Mouse (Mus musculus) c-Kit-positive CD71-positive TER-119-negative erythroid progenitor cells, embryonic 14.5 days (primary cell): ENCODE data around the gene Sppl2a.
"Not testable (repeated sequence)": the region's sequence is repeated elsewhere in the genome, so short reads cannot be mapped to it uniquely, and the experiment has no call there.

ENCODE experiments used
- DNase-seq: peaks from one replicate; pipeline ENCODE4 v3.0.0-alpha.2; 2013; ENCODE audit warnings: low read depth

Sppl2a gene

GRCm38 (mm10) chr2:126894245-126894644, 38.8 kb downstream of the Sppl2a start:
- no peak for DNase-seq

- DNase-seq, result no peak
These were observed 40.7 kb downstream of the Sppl2a start for GRCm38 (mm10) chr2:126892316-126892715.

DNA sequence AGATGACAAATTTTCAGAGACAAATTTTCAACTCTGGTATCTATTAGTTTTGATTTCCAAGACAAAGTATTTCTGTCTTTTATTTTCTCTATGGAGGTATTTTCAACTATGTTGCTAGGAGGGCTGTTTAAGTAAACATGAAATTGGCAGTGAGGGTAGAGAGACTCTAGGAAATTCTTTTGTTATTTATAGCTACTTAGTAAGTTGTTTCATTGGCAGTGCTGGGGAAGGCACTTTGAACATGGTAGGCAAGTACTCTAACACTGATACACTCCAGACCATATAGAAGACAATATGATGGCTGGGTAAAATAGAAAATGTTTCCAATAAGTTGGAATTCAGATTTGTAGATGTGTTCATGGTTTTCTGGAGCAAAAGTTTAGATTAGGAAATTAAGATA, 41.3 kb downstream of the Sppl2a start:
- no peak for DNase-seq

DNA sequence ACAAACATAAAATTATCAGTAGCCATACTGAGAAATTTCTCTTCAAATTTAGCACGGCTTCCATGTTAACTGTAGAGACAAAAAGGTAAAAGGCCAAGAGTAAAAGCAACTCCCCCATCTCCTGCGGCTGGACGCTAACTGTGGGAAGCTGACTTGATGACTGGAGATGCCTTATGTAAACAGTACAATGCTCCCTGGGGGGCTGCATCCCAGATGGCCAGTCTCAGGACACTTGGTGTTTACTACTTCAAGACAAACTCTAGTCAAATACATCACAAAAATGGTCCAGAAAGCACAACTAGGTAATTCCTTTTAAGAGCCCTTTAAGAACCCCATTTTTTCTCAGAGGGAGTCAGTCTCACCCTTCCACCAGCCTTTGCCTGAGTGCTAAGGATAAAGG, 45.9 kb downstream of the Sppl2a start:
- DNase-seq, result no peak

DNA sequence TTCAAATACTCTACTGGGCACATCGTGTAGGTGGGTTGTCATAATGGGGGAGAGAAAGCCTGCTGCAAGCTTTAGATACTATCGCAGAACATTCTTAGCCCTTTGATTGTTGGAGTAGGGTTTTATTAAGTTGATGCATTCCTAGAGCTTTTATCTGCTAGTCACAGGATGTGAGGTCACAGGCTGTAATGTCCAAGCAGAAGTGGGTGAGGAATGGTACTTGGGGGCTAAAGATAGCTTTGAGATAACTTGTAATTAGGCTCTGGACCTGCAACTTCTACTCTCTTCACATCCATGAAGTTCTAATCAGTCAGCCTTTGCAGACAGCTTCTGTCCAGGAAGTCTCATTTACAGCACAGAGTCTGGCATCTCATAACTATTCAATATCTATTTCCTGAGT, 47.2 kb downstream of the Sppl2a start:
- DNase-seq, result no peak

GRCm38 (mm10) chr2:126882711-126883110, 50.3 kb downstream of the Sppl2a start:
- DNase-seq, result not testable (repeated sequence)

DNA sequence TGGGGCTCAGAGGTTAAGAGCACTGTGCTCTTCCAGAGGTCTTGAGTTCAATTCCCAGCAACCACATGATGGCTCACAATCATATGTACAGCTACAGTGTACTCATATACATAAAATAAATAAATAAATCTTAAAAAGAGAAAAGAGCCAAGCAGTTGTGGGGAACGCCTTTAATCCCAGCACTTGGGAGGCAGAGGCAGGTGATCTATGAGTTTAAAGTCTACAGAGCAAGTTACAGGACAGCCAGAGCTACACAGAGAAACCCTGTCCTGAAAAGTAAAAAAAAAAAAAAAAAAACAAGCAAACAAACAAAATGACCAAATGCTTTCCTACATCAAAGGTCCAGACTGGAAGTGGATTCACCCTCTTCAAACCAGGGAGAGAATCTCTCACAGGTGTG, 55.0 kb downstream of the Sppl2a start:
- DNase-seq, result no peak

DNA sequence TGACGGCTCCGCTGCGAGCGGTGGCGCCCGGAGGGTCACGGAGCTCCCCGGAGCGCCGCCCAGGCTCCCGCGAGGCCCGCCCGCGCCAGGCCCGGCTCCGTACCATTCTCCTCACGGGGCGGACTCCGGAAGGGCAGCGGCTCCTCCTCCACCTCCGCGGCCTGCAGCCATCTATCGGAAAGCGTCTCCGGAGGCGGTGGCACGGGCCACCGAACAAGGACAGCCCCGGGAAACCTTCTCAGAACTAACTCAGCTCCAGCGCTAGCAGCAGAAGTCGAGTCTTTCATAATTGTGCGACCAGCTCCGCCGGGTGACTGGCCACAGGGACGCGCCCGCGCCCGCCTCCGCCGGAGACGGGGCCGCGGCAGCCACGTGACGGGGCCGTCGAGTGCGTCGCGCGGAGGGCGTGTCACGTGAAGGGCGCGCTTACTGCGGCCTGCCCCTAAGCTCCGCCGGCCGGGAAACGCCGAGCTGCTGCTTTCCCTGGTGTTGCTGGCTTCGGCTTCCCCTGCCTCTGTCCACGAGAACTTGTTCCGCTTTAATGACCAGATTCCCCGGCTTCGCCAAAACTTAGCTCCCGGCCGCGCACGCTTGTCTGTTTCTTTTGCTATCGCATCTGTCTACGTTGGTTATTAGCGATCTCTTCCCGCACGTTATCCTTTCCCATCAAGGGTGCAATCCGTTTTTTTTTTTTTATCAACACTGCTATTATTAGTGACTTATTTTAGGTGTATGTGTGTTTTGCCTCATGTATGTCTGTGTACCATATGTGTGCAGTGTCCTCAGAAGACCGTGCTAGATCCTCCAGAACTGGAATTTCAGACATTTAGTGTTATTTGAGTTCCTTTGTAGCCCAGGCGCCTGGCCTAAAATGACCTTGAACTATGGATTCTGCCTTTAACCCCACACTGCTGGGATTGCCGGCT, 56.9 kb downstream of the Sppl2a start, which contains the start of gene Trpm7:
Gene Trpm7 (minus strand): TSS at position 360 of the 926 bp plus-strand sequence.
- peak; percentile 83 for DNase-seq

DNA sequence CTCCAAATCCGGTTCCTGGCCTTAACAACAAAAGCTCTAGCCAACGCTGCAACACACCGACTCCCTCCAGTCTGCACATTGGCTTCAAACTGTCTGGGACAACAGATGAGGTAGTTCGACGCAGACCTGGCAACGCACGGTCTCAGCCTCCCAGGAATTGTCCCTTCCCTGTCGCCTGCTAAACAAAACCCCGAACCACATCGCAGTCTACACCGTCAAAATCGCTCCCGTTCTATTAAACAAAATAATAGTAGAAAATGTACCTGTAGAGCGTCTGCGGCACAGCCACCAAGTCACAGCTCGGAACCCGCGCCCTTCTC, 57.6 kb downstream of the Sppl2a start:
- DNase-seq, result peak; percentile 39

GRCm38 (mm10) chr2:126874809-126875515, 58.1 kb downstream of the Sppl2a start:
- peak; percentile 34 for DNase-seq

- no peak for DNase-seq
These were observed 66.7 kb downstream of the Sppl2a start for GRCm38 (mm10) chr2:126866301-126866700.

- DNase-seq, result no peak
These were observed 67.4 kb downstream of the Sppl2a start for GRCm38 (mm10) chr2:126865501-126866199.

DNA sequence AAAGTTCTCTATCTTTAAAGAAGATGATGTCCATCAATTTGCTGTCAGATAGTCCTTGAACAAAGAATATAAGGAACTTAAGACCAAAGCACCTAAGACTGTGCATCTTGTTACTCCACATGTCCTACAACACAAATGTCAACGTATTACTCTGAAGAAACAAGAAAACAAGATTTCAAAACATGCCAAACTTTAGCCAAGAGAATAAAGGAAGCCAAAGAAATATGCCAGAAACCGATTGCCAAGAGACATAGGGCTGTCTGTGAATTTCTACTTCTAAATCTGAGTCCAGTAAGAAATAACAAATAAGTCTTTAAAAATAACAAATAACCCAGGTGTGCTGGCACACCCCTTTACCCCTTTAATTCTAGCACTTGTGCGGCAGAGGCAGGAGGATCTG, 68.0 kb downstream of the Sppl2a start:
- DNase-seq, result no peak

GRCm38 (mm10) chr2:126844751-126845150, 88.3 kb downstream of the Sppl2a start:
- DNase-seq, result no peak
